Mouse (Mus musculus): ENCODE results near the gene Sept3. TPM values are rescaled to one million over a fixed set of nuclear protein-coding genes. Genes with fewer than 3 reads are reported as not detected.
A peak's percentile ranks its signal among the peaks of the same experiment; 100 is the strongest.

Sept3 gene
- total RNA-seq, 2 experiments from 2014 or later, result 583 to 613 TPM

- no peak for DNase-seq (ENCODE audit: low spot score in 2 of 2)
Measured at GRCm38 (mm10) chr15:82268783-82269182, 5.9 kb upstream of the Sept3 start.

- peak; percentile 61 to 74 for DNase-seq (ENCODE audit: low spot score in 2 of 2)
Measured at GRCm38 (mm10) chr15:82271201-82271600, 3.5 kb upstream of the Sept3 start.

DNA sequence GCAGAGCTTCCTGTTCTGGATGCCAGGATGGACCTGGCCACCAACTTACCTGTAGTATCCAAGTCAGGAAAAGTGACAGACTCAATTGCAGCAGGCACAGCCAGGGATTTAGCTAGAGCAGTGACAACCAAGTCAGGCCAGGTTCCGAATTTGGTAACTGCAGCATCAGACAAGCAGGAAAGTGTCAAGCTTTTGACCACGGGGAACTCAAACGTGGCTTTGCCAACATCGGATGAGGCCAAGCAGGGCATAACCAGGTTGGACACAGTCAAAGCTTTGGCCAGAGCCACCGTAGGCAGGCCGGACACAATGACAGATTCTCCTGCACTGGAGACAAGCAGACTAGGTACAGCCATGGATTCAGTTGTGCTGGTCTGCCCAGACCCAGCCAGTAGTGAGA lies 2.4 kb upstream of the Sept3 start:
- no peak for DNase-seq (ENCODE audit: low spot score in 2 of 2)

DNA sequence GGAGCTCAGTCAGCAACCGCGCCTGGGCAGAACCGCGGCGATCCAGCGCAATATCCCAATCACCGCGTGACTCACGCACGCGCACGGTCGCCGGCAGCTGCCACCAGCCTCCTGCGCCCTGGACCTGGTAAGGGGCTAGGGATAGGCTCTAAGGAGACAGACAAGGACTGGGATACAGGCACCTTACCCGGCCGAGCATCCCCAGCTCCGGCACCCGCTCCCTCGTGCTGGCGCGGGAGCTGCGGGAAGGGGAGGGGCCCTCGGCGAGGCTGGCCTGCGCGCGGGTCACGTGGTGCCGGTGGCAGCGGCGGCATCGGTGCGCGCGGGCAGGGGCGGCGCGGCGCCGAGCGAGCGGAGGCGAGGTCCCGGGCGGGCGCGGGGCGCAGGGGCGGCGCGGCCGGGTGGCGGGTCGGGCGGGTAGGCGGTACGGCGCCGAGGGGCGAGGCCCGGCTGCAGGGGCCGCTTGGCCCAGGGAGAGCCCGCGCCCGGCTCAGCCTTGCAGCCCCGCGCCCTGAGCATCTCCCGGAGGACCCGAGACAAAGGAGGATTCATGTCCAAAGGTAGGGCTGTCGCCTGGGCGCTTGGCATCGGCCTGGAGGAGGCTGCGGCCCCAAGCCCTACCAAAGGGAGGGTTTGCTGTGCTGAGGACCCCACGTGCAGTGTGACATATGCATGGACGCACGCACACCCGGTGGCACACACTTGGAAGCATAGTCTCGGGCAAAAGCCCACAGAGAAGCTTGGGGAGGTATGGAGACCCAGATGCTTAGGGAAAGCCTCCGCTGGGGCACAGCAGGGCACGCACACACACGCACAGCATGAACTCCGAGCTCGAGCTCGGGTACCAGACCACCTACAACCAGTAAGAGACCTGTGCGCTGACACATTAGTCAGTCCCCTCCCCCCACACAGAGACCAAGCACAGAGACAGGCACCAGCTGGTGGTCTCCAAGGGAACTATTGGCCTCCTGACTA lies 521 bp downstream of the Sept3 start:
- peak; percentile 78 to 79 for DNase-seq (ENCODE audit: low spot score in 2 of 2)

- no peak for DNase-seq (ENCODE audit: low spot score in 2 of 2)
Measured at GRCm38 (mm10) chr15:82277591-82277990, 2.9 kb downstream of the Sept3 start.

GRCm38 (mm10) chr15:82280638-82281037 lies 5.9 kb downstream of the Sept3 start:
- peak in 1 of 2 experiments; percentile 6 for DNase-seq (ENCODE audit: low spot score in 2 of 2)

- no peak for DNase-seq (ENCODE audit: low spot score in 2 of 2)
Measured at GRCm38 (mm10) chr15:82286157-82286556, 11.5 kb downstream of the Sept3 start.

DNA sequence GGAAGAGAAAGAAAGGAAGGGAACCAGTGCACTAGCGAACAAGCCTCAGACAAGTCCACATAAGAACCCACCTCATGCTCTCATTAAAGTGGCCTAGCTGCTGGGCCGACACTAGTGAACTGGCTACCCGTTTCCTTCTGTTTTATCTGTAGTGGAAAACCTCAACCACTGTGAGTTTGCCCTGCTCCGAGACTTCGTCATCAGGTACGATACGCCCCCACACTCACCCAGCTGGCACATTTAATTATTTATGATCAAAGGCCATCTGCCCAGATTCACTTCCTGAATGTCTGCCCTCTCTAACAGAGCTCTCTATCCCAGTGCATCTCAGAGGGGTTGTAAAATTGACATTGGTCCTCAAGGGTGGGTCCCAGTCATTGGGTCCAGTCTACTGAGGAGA lies 15.6 kb downstream of the Sept3 start:
- no peak for DNase-seq (ENCODE audit: low spot score in 2 of 2)

- no peak for DNase-seq (ENCODE audit: low spot score in 2 of 2)
Measured at GRCm38 (mm10) chr15:82292851-82293250, 18.2 kb downstream of the Sept3 start.

DNA sequence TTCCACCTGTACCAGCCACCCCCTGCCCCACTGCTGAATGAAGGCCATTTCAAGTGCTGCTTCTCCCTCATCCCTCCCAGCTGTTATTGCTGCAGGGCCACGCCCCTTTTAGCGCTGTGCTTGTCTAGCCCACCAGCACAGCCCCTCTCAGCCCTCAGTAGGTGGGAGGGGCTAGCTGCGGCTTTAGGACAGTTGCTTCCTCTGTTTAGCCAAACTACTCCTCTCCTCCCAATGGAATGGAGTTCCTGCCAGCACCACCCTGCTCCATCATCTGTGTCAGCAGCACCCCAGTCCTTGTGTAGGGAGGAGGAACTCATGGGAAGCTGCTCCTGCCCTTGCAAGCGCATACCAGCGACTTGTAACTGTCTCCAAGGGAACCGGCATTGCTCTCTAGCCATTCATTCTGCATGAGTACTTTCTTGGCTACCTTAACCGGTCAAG lies 18.6 kb downstream of the Sept3 start:
- DNase-seq (ENCODE audit: low spot score in 2 of 2), result no peak

GRCm38 (mm10) chr15:82294059-82294458 lies 19.4 kb downstream of the Sept3 start:
- DNase-seq (ENCODE audit: low spot score in 2 of 2), result peak in 1 of 2 experiments; percentile 64

DNA sequence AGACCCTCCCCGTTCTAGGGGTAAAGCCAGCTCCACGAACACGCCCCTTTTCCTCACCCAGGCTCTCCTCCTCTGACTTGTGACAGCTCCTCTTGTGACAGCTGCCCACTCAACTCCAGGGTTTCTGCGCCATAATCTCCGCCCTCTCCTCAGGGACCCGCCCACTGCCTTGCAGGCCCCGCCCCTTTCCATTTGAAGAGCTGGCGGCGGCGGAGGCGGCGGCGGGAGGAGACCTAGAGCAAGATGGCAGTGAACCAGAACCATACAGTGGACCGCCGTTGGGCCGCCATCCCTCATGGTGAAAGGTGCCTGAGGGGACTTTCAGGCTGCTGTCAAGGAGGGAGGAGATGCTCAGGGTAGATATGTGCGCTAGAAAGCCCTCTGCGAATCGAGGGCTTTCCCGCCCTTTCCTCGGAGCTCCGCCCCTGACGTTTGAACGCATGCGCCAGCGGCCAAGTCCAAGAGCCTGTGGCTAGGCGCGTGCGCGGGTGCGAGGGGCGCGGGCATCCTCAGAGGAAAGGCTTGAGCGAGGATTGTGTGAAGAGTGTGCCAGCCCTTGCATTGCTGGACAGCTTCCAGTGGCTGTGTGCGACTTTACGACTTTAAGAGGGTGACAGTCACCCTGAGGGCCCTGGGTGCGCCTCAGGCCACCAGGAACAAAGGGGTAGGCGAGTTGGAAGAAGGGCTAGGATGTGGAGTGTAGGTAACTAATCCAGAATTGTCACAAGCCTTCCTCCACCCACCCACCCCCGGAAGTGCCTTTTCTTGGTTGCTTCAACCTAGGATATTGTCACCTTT lies 24.3 kb downstream of the Sept3 start, which contains the start of gene Wbp2nl:
TSS of gene Wbp2nl (plus strand) at position 191 of the 798 bp plus-strand sequence.
- DNase-seq (ENCODE audit: low spot score in 2 of 2), result no peak

DNA sequence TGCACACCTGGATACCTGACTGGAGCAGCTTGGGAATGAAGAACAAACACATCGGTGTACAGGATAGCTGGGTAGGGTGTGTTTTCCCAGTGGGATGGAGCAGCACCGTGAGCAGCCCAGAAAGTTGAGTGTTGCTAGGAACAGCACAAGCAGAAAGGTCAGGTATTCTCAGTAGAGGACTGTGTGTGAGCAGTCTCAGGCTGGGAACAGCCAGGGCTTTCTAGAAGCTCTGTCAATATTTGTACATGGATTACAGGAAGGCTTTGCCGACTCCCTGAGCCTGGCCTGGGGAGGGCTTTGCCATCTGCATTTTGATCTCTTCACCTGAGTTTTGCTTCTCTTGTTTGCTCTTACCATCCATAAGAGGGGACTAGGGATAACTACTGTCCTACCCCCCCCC lies 32.4 kb downstream of the Sept3 start:
- DNase-seq (ENCODE audit: low spot score in 2 of 2), result no peak

GRCm38 (mm10) chr15:82308416-82308815 lies 33.7 kb downstream of the Sept3 start:
- DNase-seq (ENCODE audit: low spot score in 2 of 2), result no peak

DNA sequence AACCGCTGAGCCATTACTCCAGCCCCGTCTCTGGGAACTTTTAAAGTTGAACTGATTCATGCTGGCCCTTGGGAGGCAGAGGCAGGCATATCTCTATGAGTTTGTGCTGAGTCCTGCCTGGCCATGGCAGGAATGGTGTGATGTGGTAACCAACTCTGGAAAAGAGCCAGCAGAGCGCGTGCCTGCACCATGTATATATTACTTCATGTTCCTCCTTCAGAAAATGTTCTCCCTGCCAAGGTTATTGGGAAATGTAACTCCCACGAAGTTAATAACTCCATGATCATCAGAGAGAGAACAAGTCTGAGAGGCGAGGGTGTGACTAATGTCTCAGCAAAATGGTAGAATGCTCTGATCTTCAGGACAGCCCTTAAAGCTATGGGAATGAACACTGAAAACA lies 43.1 kb downstream of the Sept3 start:
- DNase-seq (ENCODE audit: low spot score in 2 of 2), result no peak

DNA sequence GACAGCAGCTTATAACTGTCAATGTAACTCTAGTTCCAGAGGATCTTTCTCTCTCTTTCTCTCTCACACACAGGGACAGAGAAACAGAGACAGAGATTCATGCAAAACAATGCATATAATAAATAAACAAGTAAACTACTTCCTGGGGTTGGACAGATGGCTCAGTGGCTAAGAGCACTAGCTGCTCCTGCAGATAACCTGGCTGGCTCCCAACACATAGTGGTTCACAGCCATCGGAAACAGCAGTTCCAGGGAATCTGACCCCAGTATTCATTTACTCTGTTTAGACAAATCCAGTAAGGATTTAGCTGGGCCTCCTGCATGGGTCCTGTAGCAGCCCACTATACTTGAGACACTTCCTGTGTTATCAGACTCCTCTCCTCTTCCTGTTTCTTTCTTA lies 44.9 kb downstream of the Sept3 start:
- DNase-seq (ENCODE audit: low spot score in 2 of 2), result no peak

GRCm38 (mm10) chr15:82322195-82322594 lies 47.5 kb downstream of the Sept3 start:
- DNase-seq (ENCODE audit: low spot score in 2 of 2), result no peak

DNA sequence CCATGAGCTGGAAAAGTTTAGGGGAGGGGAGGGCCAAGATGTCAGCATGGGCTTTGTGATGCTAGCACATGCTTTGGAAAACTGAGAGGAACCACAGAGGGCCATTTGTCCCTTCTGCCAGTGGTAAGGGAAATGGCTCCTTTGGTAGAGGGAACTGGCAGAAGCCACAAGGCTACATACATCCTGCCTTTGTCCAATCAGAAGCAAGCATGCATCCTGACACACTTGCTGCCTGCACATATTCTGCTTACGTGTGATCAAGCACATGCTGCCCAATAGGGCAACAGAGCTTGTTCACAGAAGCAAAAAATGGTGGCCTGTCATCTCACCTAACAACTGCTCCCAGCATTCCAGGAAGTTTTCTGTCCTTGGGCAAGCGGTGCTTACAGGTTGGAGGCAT lies 50.7 kb downstream of the Sept3 start:
- no peak for DNase-seq (ENCODE audit: low spot score in 2 of 2)

DNA sequence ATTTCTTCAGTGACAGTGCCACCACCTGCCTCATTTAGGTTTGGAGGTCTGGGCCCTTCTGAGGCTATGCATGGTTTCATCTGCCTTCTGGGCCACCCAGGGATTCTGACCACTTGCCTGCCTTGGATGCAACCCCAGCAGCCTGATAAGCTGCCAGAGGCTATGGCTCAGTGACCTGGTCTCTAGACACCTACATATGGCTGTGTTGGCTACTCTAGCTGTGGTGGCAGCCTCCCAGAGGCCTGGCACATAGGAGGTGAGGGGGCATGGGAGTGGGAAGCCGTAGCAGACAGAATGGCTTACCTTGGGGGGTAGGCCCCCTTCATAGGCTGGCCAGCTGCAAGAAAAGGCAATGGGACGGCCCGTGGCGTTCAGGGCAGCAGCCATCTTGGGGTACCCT lies 60.5 kb downstream of the Sept3 start:
- DNase-seq (ENCODE audit: low spot score in 2 of 2), result no peak

- no peak for DNase-seq (ENCODE audit: low spot score in 2 of 2)
Measured at GRCm38 (mm10) chr15:82336629-82337028, 61.9 kb downstream of the Sept3 start.

DNA sequence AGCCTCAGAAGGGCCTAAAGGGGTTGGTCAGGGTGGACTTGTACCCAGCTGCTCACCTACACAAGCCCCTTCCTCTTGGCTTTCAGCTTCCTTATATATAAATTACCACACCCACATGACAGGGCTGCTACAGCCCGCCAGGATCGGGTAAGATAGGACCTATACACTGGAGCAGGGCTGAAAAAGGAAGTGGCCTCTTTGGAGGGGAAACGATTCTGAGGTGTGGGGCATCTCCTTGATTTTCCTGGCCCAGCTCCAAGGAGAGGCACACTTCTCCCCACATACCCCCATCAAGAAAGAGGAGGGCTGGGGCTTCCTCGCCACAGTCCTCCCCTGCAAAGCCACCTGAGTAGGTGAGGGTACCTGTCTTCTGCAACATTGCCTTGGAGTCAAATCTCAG lies 63.2 kb downstream of the Sept3 start:
- no peak for DNase-seq (ENCODE audit: low spot score in 2 of 2)

DNA sequence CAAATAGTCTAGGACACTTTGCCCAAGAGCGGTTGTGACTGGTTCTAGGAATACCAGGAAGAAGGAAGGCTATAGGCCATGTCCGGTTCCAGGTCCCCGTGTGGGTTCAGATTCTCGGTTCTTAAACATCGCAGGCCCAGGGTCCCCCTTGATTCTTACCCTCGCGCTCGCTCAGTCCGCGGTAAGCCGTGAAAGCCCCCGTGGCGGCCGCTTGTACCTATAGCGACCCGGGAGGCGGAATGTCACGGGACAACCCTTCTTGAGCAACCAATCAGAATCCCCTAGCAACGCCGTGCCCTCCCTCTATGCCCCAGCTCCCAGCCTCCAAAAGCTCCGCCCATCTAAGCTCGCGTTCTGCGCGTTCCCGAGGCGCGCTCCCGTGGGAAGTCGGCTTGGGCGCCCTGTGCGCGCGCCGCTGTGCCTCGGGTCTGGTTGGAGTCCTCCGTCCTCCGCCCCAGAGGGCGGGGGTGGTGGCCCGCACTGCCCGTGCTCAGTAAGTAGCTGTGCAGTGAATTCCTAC lies 64.0 kb downstream of the Sept3 start, which contains the start of the genes Naga, Pheta2 and Smdt1:
TSS of gene Naga (minus strand) at position 333 of the 520 bp plus-strand sequence.
TSS of gene Pheta2 (plus strand) at position 350 of the 520 bp plus-strand sequence.
TSS of gene Smdt1 (plus strand) at position 367 of the 520 bp plus-strand sequence.
- peak; percentile 92 to 95 for DNase-seq (ENCODE audit: low spot score in 2 of 2)

Measured in layer of hippocampus, postnatal 14 days (tissue).